Mouse (Mus musculus) layer of hippocampus, adult 9-11 months (tissue): Measurements from ENCODE around the gene Cldn19.

Experiments
- DNase-seq: peaks from one replicate; pipeline ENCODE4 v3.0.0; 2022

Cldn19 gene

GRCm38 (mm10) chr4:119255351-119255750 lies at the start of gene Cldn19:
Gene Cldn19 (plus strand): TSS chr4:119255414.
- DNase-seq = no peak

- DNase-seq = no peak
Measured at GRCm38 (mm10) chr4:119216667-119217066, 38.5 kb upstream of the Cldn19 start.

GRCm38 (mm10) chr4:119218169-119218568 lies 37.0 kb upstream of the Cldn19 start, which contains the start of gene Tmem269:
Gene Tmem269 (minus strand): TSS chr4:119218217.
- DNase-seq = no peak

GRCm38 (mm10) chr4:119223696-119224095 lies 31.5 kb upstream of the Cldn19 start:
- DNase-seq = peak; percentile 54

- DNase-seq = no peak
Measured at GRCm38 (mm10) chr4:119224534-119224933, 30.7 kb upstream of the Cldn19 start.

- DNase-seq = no peak
Measured at GRCm38 (mm10) chr4:119225719-119226118, 29.5 kb upstream of the Cldn19 start.

- DNase-seq = no peak
Measured at GRCm38 (mm10) chr4:119226751-119227150, 28.5 kb upstream of the Cldn19 start.

GRCm38 (mm10) chr4:119232410-119233255 lies 22.6 kb upstream of the Cldn19 start, which contains the start of the genes AU022252 and P3h1:
Gene AU022252 (minus strand): TSS chr4:119232712.
Gene P3h1 (plus strand): TSS chr4:119232915.
- peak; percentile 99 for DNase-seq

GRCm38 (mm10) chr4:119233256-119233901 lies 21.8 kb upstream of the Cldn19 start:
- peak; percentile 43 for DNase-seq

GRCm38 (mm10) chr4:119234348-119234747 lies 20.9 kb upstream of the Cldn19 start:
- DNase-seq = no peak

- DNase-seq = no peak
Measured at GRCm38 (mm10) chr4:119238661-119239060, 16.6 kb upstream of the Cldn19 start.

GRCm38 (mm10) chr4:119239181-119239682 lies 16.0 kb upstream of the Cldn19 start:
- no peak for DNase-seq

GRCm38 (mm10) chr4:119241664-119242063 lies 13.6 kb upstream of the Cldn19 start:
- DNase-seq = peak; percentile 76

- no peak for DNase-seq
Measured at GRCm38 (mm10) chr4:119242571-119242970, 12.6 kb upstream of the Cldn19 start.

- DNase-seq = no peak
Measured at GRCm38 (mm10) chr4:119244468-119245240, 10.6 kb upstream of the Cldn19 start.

GRCm38 (mm10) chr4:119245556-119245955 lies 9.7 kb upstream of the Cldn19 start:
- no peak for DNase-seq

GRCm38 (mm10) chr4:119245961-119246360 lies 9.3 kb upstream of the Cldn19 start:
- no peak for DNase-seq

GRCm38 (mm10) chr4:119246688-119247225 lies 8.5 kb upstream of the Cldn19 start:
- DNase-seq = no peak

GRCm38 (mm10) chr4:119247462-119248235 lies 7.6 kb upstream of the Cldn19 start:
- peak; percentile 37 for DNase-seq

GRCm38 (mm10) chr4:119248407-119248965 lies 6.7 kb upstream of the Cldn19 start:
- DNase-seq = no peak

- DNase-seq = no peak
Measured at GRCm38 (mm10) chr4:119252025-119252808, 3.0 kb upstream of the Cldn19 start.
